Mouse (Mus musculus) kidney, embryonic 16.5 days (tissue): ENCODE data around the gene Bpifa1. TPM values are rescaled to one million over a fixed set of nuclear protein-coding genes. Genes with fewer than 3 reads are reported as not detected.

Source experiments
- ATAC-seq: fragments of 200-750 bp; cut with Nextera tagmentation; 2 replicates; pipeline ENCODE4 v1.8.0; 2017; ENCODE audit warnings: moderate TSS enrichment; ENCODE audit not compliant: low FRiP score, low TSS enrichment
- H3K27ac ChIP-seq: fragments of 300-500 bp; sonication (generic); 2 replicates; pipeline ENCODE4 v1.5.1; 2014; ENCODE audit warnings: low read length
- H3K27me3 ChIP-seq: fragments of 300-500 bp; sonication (generic); 2 replicates; pipeline ENCODE4 v1.6.1; 2014; ENCODE audit warnings: low read length, control low read depth, mixed read lengths; ENCODE audit not compliant: insufficient read depth
- H3K36me3 ChIP-seq: fragments of 300-500 bp; sonication (generic); 2 replicates; pipeline ENCODE4 v1.6.1; 2014; ENCODE audit warnings: low read length, control low read depth, mixed read lengths; ENCODE audit not compliant: insufficient read depth
- H3K4me1 ChIP-seq: fragments of 300-500 bp; sonication (generic); 2 replicates; pipeline ENCODE4 v1.6.1; 2014; ENCODE audit warnings: low read length, control low read depth, mixed read lengths; ENCODE audit not compliant: insufficient read depth
- H3K4me2 ChIP-seq: fragments of 300-500 bp; sonication (generic); replicated peaks from 2 replicates; pipeline ENCODE4 v1.6.1; 2014; ENCODE audit warnings: low read depth, low read length
- H3K4me3 ChIP-seq: fragments of 300-500 bp; sonication (generic); 2 replicates; pipeline ENCODE4 v1.5.1; 2014; ENCODE audit warnings: mild to moderate bottlenecking, low read length
- H3K9ac ChIP-seq: fragments of 300-500 bp; sonication (generic); replicated peaks from 2 replicates; pipeline ENCODE4 v1.6.1; 2014; ENCODE audit warnings: low read length
- H3K9me3 ChIP-seq: fragments of 300-500 bp; sonication (generic); 2 replicates; pipeline ENCODE4 v1.6.1; 2016; ENCODE audit warnings: low read length, control low read depth
- WGBS: fragments of 180-500 bp; shearing (Covaris S2); extraction: QIAGEN DNeasy Blood & Tissue Kit; methylation state at CpG from one replicate; pipeline ENCODE4 v1.1.7; 2014; 5-methylcytosine and 5-hydroxymethylcytosine counted together
- polyA plus RNA-seq: library from polyadenylated mRNA; unstranded; fragments of >200 nt; fragmentation: Nextera tagmentation; extraction: Ambion mirVana; gene quantifications from 2 replicates; pipeline ENCODE4 v1.2.1, GENCODE M21; 2015

Bpifa1 gene
- 0.29 TPM in 1 of 2 replicates, not detected in the other for polyA plus RNA-seq

GRCm38 (mm10) chr2:154142580-154142979, at the start of gene Bpifa1:
Bpifa1 (plus strand) TSS chr2:154142880.
- Histone ChIP-seq H3K4me1 (no peaks in the 10 kb centered on the region), H3K27ac (no peak within 1 kb of the TSS), H3K9me3 (no peaks in the 10 kb centered on the region), H3K4me3 (no peak within 1 kb of the TSS), H3K9ac (no peak within 1 kb of the TSS), H3K27me3 (no peaks in the 10 kb centered on the region), H3K4me2 (no peak within 1 kb of the TSS), H3K36me3 (no peaks in the 10 kb centered on the region)
- 72% methylated on average over 4 of the region's 4 CpGs for WGBS
- no peak for ATAC-seq

- ATAC-seq: no peak
- H3K9ac ChIP-seq: no peak overlapping the region
- no peak overlapping the region for H3K4me3 ChIP-seq
- H3K27ac ChIP-seq: no peak overlapping the region
- no peaks in the 10 kb centered on the region for H3K9me3 ChIP-seq
- 45% methylated on average over 1 of the region's 1 CpGs for WGBS
- no peaks in the 10 kb centered on the region for H3K36me3 ChIP-seq
- no peaks in the 10 kb centered on the region for H3K27me3 ChIP-seq
- H3K4me2 ChIP-seq: no peak overlapping the region
- no peaks in the 10 kb centered on the region for H3K4me1 ChIP-seq
These were observed 44.9 kb upstream of the Bpifa1 start for GRCm38 (mm10) chr2:154097734-154098133.

- ATAC-seq: no peak
- Histone ChIP-seq H3K36me3 (no peaks in the 10 kb centered on the region), H3K27ac (no peak overlapping the region), H3K4me1 (no peaks in the 10 kb centered on the region), H3K4me3 (no peak overlapping the region), H3K4me2 (no peak overlapping the region), H3K9me3 (no peaks in the 10 kb centered on the region), H3K27me3 (no peaks in the 10 kb centered on the region), H3K9ac (no peak overlapping the region)
- 69% methylated on average over 3 of the region's 3 CpGs for WGBS
These were observed 25.3 kb upstream of the Bpifa1 start for GRCm38 (mm10) chr2:154117381-154117780.

GRCm38 (mm10) chr2:154130120-154130519, 12.6 kb upstream of the Bpifa1 start, which contains the start of gene Bpifa3:
Bpifa3 (plus strand) TSS chr2:154130336.
- ATAC-seq: no peak
- H3K4me2 ChIP-seq: no peak within 1 kb of the TSS
- 59% methylated on average over 2 of the region's 2 CpGs for WGBS

GRCm38 (mm10) chr2:154143735-154144134, 1.1 kb downstream of the Bpifa1 start:
- Histone ChIP-seq H3K4me1 (no peaks in the 10 kb centered on the region), H3K27me3 (no peaks in the 10 kb centered on the region), H3K4me3 (no peak overlapping the region), H3K4me2 (no peak overlapping the region), H3K36me3 (no peaks in the 10 kb centered on the region), H3K9ac (no peak overlapping the region), H3K9me3 (no peaks in the 10 kb centered on the region), H3K27ac (no peak overlapping the region)
- no peak for ATAC-seq
- 73% methylated on average over 3 of the region's 3 CpGs for WGBS

More at GRCm38 (mm10) chr2:154130120-154130519, 12.6 kb upstream of the Bpifa1 start, which contains the start of gene Bpifa3:
- Histone ChIP-seq H3K4me1 (no peaks in the 10 kb centered on the region), H3K9me3 (no peaks in the 10 kb centered on the region), H3K27ac (no peak within 1 kb of the TSS), H3K36me3 (no peaks in the 10 kb centered on the region), H3K27me3 (no peaks in the 10 kb centered on the region), H3K4me3 (no peak within 1 kb of the TSS), H3K9ac (no peak within 1 kb of the TSS)

GRCm38 (mm10) chr2:154147496-154147895, 4.8 kb downstream of the Bpifa1 start:
- Histone ChIP-seq H3K4me3 (no peak overlapping the region), H3K9ac (no peak overlapping the region), H3K4me1 (no peaks in the 10 kb centered on the region), H3K36me3 (no peaks in the 10 kb centered on the region), H3K27me3 (no peaks in the 10 kb centered on the region), H3K9me3 (no peaks in the 10 kb centered on the region), H3K27ac (no peak overlapping the region), H3K4me2 (no peak overlapping the region)
- no peak for ATAC-seq
- 80% methylated on average over 4 of the region's 4 CpGs for WGBS

GRCm38 (mm10) chr2:154158433-154158832, 15.8 kb downstream of the Bpifa1 start:
- Histone ChIP-seq H3K4me2 (no peak overlapping the region), H3K27ac (no peak overlapping the region), H3K27me3 (no peaks in the 10 kb centered on the region), H3K9ac (no peak overlapping the region), H3K9me3 (peaks cover 6% of the 10 kb centered on the region; the same call in 1 of the 2 replicates), H3K36me3 (no peaks in the 10 kb centered on the region), H3K4me1 (no peaks in the 10 kb centered on the region), H3K4me3 (no peak overlapping the region)
- ATAC-seq: no peak
- 38% methylated on average over 3 of the region's 3 CpGs for WGBS

GRCm38 (mm10) chr2:154162307-154162706, 19.6 kb downstream of the Bpifa1 start, which contains the start of gene Bpifa5:
Bpifa5 (plus strand) TSS chr2:154162607.
- peaks cover 6% of the 10 kb centered on the region; the same call in 1 of the 2 replicates for H3K9me3 ChIP-seq
- ATAC-seq: no peak
- no peak within 1 kb of the TSS for H3K4me3 ChIP-seq
- H3K9ac ChIP-seq: no peak within 1 kb of the TSS
- no peak within 1 kb of the TSS for H3K27ac ChIP-seq
- H3K27me3 ChIP-seq: no peaks in the 10 kb centered on the region
- H3K36me3 ChIP-seq: no peaks in the 10 kb centered on the region
- no peak within 1 kb of the TSS for H3K4me2 ChIP-seq
- H3K4me1 ChIP-seq: no peaks in the 10 kb centered on the region
- 81% methylated on average over 8 of the region's 8 CpGs for WGBS

DNA sequence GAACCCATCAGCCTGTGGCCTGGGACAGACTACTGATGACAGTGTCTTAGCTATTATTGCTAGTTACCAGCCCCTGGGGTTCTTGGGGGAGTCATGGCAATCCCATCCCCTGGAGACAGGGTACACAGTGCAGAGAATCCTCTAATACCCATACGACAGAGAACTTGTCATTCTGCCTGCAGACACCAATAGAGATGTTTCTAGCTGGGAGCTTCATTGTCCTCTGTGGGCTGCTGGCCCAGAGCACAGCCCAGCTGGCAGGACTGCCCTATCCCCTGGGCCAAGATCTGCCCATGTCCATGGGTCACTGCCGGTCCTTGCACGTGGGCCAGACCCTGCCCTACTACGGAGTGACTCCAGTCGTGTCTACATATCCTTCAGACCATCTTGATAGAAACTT, 20.6 kb downstream of the Bpifa1 start:
- Histone ChIP-seq H3K4me2 (no peak overlapping the region), H3K27me3 (no peaks in the 10 kb centered on the region), H3K27ac (no peak overlapping the region), H3K9ac (no peak overlapping the region), H3K4me3 (no peak overlapping the region), H3K9me3 (peaks cover 6% of the 10 kb centered on the region; the same call in 1 of the 2 replicates), H3K36me3 (no peaks in the 10 kb centered on the region), H3K4me1 (no peaks in the 10 kb centered on the region)
- 91% methylated on average over 5 of the region's 5 CpGs for whole genome bisulfite sequencing
- ATAC-seq: no peak

- Histone ChIP-seq H3K27ac (no peak overlapping the region), H3K4me1 (0 out of 2 replicates have a peak, but pooled peaks cover 4% of the 10 kb centered on the region), H3K36me3 (no peaks in the 10 kb centered on the region), H3K27me3 (no peaks in the 10 kb centered on the region), H3K9ac (no peak overlapping the region), H3K4me3 (no peak overlapping the region), H3K4me2 (no peak overlapping the region), H3K9me3 (no peaks in the 10 kb centered on the region)
- 47% methylated on average over 3 of the region's 3 CpGs for WGBS
- ATAC-seq: no peak
These were observed 26.5 kb downstream of the Bpifa1 start for GRCm38 (mm10) chr2:154169172-154169571.
